Mouse (Mus musculus): Measurements from ENCODE around the gene Zfp879. TPM values are rescaled to one million over a fixed set of nuclear protein-coding genes. Genes with fewer than 3 reads are reported as not detected.
A peak's percentile ranks its signal among the peaks of the same experiment; 100 is the strongest.

Gene Zfp879
- polyA plus RNA-seq, 2 experiments: 0.66 to 0.89 TPM

DNA sequence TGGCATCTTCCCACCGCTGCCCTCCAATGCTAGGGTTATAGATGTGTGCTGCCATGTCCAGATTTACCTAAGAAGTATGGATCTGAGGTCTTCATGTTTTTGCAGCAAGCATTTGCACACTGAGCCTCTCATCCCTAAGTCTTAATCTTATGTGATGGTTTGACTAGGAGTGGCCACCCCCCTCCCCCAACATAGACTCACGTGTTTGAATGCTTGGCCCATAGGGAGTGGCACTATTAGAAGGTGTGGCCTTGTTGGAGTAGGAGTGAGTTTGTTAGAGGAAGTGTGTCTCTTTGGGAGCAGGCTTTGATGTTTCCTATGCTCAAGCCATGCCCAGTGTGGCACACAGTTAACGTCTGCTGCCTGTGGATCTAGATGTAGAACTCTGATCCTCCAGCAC lies 37.3 kb upstream of the Zfp879 start:
- H3K4me1 ChIP-seq (ENCODE audit: control insufficient read depth, insufficient read depth, low read length): no peaks in the 10 kb centered on the region
- peaks cover 8% of the 10 kb centered on the region for H3K9me3 ChIP-seq (ENCODE audit: control insufficient read depth, low read length)
- WGBS: 89% methylated on average over 3 of the region's 3 CpGs
- no peak overlapping the region for H3K4me2 ChIP-seq (replicated peaks; ENCODE audit: low read depth, low read length, severe bottlenecking)
- TF ChIP-seq POLR2A (IDR thresholded peaks at IDR 0.05; ENCODE audit: borderline replicate concordance, extremely low read depth, insufficient read depth, insufficient read length): no peak
- no peak for DNase-seq (ENCODE audit: low spot score)
- H3K36me3 ChIP-seq (ENCODE audit: control insufficient read depth, insufficient read depth, low read length): peaks cover 80% of the 10 kb centered on the region
- no peaks in the 10 kb centered on the region for H3K27me3 ChIP-seq (ENCODE audit: control insufficient read depth, insufficient read depth, low read length)
- H3K27ac ChIP-seq (replicated peaks; ENCODE audit: low read depth, low read length): no peak overlapping the region
- no peak overlapping the region for H3K9ac ChIP-seq (ENCODE audit: low read depth, low read length, severe bottlenecking)
- H3K4me3 ChIP-seq (replicated peaks; ENCODE audit: low read length): no peak overlapping the region
- ATAC-seq (ENCODE audit: low FRiP score, low read depth): no peak

DNA sequence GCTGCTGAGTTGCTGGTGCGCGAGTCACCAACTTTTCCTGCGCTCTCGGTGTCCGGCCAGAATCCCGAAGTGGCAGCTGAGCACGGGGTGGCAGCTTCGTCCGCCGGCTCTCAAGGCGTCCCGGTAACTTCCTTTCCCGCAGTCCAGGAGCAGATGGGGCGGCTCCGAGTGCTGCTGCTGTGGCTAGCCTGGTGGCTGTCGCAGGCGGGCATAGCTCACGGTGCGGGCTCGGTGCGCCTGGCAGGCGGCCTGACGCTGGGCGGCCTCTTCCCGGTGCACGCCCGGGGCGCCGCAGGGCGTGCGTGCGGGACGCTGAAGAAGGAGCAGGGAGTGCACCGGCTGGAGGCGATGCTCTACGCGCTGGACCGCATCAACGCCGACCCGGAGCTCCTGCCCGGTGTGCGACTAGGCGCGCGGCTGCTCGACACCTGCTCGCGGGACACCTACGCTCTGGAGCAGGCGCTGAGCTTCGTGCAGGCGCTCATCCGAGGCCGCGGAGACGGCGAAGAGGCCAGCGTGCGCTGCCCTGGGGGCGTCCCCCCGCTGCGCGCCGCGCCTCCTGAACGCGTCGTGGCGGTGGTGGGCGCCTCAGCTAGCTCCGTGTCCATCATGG lies 9.7 kb upstream of the Zfp879 start:
- under 1% methylated on average over 61 of the region's 72 CpGs for WGBS
- Histone ChIP-seq H3K9me3 (ENCODE audit: control insufficient read depth, low read length) (no peaks in the 10 kb centered on the region; the same call in 1 of the 2 replicates), H3K4me2 (replicated peaks; ENCODE audit: low read depth, low read length, severe bottlenecking) (peak overlapping the region; percentile 88), H3K27ac (replicated peaks; ENCODE audit: low read depth, low read length) (no peak overlapping the region), H3K27me3 (ENCODE audit: control insufficient read depth, insufficient read depth, low read length) (peaks cover 62% of the 10 kb centered on the region), H3K4me1 (ENCODE audit: control insufficient read depth, insufficient read depth, low read length) (peaks cover 5% of the 10 kb centered on the region), H3K4me3 (replicated peaks; ENCODE audit: low read length) (peak overlapping the region; percentile 42), H3K36me3 (ENCODE audit: control insufficient read depth, insufficient read depth, low read length) (no peaks in the 10 kb centered on the region), H3K9ac (ENCODE audit: low read depth, low read length, severe bottlenecking) (peak overlapping the region; percentile 41)
- no peak for TF ChIP-seq POLR2A (IDR thresholded peaks at IDR 0.05; ENCODE audit: borderline replicate concordance, extremely low read depth, insufficient read depth, insufficient read length)
- no peak for ATAC-seq (ENCODE audit: low FRiP score, low read depth)
- DNase-seq (ENCODE audit: low spot score): no peak

DNA sequence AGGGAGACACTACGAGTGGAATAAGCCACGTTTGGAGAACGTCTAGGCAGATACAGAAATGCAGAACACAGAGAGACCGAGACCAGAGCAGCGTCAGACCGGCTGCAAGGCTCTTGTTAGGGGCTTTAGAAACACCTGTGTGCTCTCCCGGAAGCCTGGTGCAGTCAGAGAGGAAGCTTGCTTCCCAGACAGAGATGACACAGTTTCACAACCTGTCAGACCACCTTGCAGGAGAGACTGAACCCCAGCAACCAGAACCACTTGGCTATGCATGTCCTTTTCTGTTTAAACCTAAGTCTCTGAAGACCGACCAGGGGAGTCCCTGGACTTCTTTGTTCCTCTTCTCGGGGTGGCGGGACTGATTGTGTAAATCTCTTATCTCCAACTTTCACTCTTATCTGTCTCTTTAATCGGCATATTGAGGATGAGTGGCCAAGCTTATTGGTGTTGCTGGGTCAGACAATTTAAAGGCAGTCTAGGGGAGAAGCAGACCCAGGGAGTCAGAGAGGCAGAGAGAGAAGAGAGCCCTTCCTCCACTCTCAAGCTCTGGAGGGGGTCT lies 8.9 kb upstream of the Zfp879 start, which contains the start of gene Grm6:
Gene Grm6, plus strand, starts transcription at position 509 of the 559 bp plus-strand sequence.
- DNase-seq (ENCODE audit: low spot score) (no peak), ATAC-seq (ENCODE audit: low FRiP score, low read depth) (no peak)
- H3K4me2 ChIP-seq (replicated peaks; ENCODE audit: low read depth, low read length, severe bottlenecking): peak within 1 kb of the TSS; percentile 88
- WGBS: 4% methylated on average over 11 of the region's 11 CpGs
- H3K9me3 ChIP-seq (ENCODE audit: control insufficient read depth, low read length): no peaks in the 10 kb centered on the region; the same call in 1 of the 2 replicates
- no peak for TF ChIP-seq POLR2A (IDR thresholded peaks at IDR 0.05; ENCODE audit: borderline replicate concordance, extremely low read depth, insufficient read depth, insufficient read length)
- no peak within 1 kb of the TSS for H3K27ac ChIP-seq (replicated peaks; ENCODE audit: low read depth, low read length)
- no peaks in the 10 kb centered on the region for H3K36me3 ChIP-seq (ENCODE audit: control insufficient read depth, insufficient read depth, low read length)
- peaks cover 62% of the 10 kb centered on the region for H3K27me3 ChIP-seq (ENCODE audit: control insufficient read depth, insufficient read depth, low read length)
- H3K4me1 ChIP-seq (ENCODE audit: control insufficient read depth, insufficient read depth, low read length): peaks cover 5% of the 10 kb centered on the region
- H3K9ac ChIP-seq (ENCODE audit: low read depth, low read length, severe bottlenecking): peak within 1 kb of the TSS; percentile 41
- peak within 1 kb of the TSS; percentile 42 for H3K4me3 ChIP-seq (replicated peaks; ENCODE audit: low read length)

DNA sequence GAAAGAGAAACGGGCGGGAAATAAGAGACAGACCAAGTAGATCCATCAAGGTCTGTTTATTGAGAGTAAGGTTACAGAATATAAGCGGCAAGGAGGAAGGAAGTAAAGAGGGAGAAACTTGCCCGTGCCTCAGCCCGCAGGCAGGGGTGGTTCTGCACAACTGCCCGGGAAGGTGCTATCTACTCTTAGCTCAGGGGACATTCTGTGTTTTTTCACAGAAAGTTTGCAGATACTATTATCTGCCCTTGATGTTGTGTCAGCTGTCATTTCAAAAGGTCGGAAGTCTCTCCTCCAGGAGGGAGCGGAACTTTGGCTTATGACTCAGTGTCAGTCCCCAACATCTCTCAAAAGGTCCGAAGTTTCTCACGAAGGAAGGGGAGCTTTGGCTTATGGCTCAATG lies 8.0 kb upstream of the Zfp879 start:
- Histone ChIP-seq H3K4me3 (replicated peaks; ENCODE audit: low read length) (no peak overlapping the region), H3K27ac (replicated peaks; ENCODE audit: low read depth, low read length) (no peak overlapping the region), H3K27me3 (ENCODE audit: control insufficient read depth, insufficient read depth, low read length) (peaks cover 62% of the 10 kb centered on the region), H3K9me3 (ENCODE audit: control insufficient read depth, low read length) (no peaks in the 10 kb centered on the region; the same call in 1 of the 2 replicates), H3K4me1 (ENCODE audit: control insufficient read depth, insufficient read depth, low read length) (peaks cover 5% of the 10 kb centered on the region), H3K4me2 (replicated peaks; ENCODE audit: low read depth, low read length, severe bottlenecking) (no peak overlapping the region), H3K9ac (ENCODE audit: low read depth, low read length, severe bottlenecking) (no peak overlapping the region), H3K36me3 (ENCODE audit: control insufficient read depth, insufficient read depth, low read length) (no peaks in the 10 kb centered on the region)
- DNase-seq (ENCODE audit: low spot score): no peak
- no peak for TF ChIP-seq POLR2A (IDR thresholded peaks at IDR 0.05; ENCODE audit: borderline replicate concordance, extremely low read depth, insufficient read depth, insufficient read length)
- ATAC-seq (ENCODE audit: low FRiP score, low read depth): no peak
- WGBS: 6% methylated on average over 10 of the region's 10 CpGs

DNA sequence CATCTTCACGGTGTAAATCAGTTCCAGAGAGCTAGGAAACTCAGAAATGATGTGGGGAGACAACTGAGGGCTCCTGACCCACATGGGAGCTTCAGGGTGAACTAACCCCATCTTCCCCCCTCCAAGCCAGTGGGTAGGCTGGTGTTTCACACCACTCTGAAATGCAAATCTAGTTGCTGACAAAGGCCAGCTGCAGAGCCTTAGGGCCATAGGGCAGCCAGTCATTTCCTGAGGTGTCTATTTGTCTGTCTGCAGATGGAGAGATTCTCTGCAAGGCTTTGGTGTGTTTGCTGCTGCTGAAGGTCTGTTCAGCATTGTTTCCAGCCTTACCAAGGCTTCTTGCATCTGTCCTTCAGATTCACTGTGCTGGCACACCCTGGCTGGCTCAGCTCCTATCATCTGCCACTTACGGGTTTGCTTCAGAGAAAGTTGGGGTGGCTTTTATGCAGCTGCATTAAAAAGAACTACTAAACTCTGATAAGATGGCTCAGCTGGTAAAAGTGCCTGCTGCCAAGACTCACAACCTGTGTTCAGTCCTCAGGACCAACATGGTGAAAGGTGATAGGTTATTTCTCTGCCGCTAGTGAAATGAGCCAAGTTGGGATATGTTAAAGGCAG lies 7.3 kb upstream of the Zfp879 start:
- no peak overlapping the region for H3K4me3 ChIP-seq (replicated peaks; ENCODE audit: low read length)
- no peak overlapping the region for H3K4me2 ChIP-seq (replicated peaks; ENCODE audit: low read depth, low read length, severe bottlenecking)
- no peak overlapping the region for H3K27ac ChIP-seq (replicated peaks; ENCODE audit: low read depth, low read length)
- no peak for TF ChIP-seq POLR2A (IDR thresholded peaks at IDR 0.05; ENCODE audit: borderline replicate concordance, extremely low read depth, insufficient read depth, insufficient read length)
- peaks cover 62% of the 10 kb centered on the region for H3K27me3 ChIP-seq (ENCODE audit: control insufficient read depth, insufficient read depth, low read length)
- DNase-seq (ENCODE audit: low spot score): no peak
- H3K9ac ChIP-seq (ENCODE audit: low read depth, low read length, severe bottlenecking): no peak overlapping the region
- WGBS: 32% methylated on average over 3 of the region's 3 CpGs
- no peaks in the 10 kb centered on the region for H3K36me3 ChIP-seq (ENCODE audit: control insufficient read depth, insufficient read depth, low read length)
- ATAC-seq (ENCODE audit: low FRiP score, low read depth): no peak
- H3K9me3 ChIP-seq (ENCODE audit: control insufficient read depth, low read length): no peaks in the 10 kb centered on the region; the same call in 1 of the 2 replicates
- H3K4me1 ChIP-seq (ENCODE audit: control insufficient read depth, insufficient read depth, low read length): peaks cover 5% of the 10 kb centered on the region
